Mouse (Mus musculus) midbrain, embryonic 10.5 days (tissue): ENCODE data around the gene Samd5. TPM values are rescaled to one million over a fixed set of nuclear protein-coding genes. Genes with fewer than 3 reads are reported as not detected.
A peak's percentile ranks its signal among the peaks of the same experiment; 100 is the strongest.

Experiments
- DNase-seq: peaks from one replicate; pipeline ENCODE4 v3.0.0-alpha.2; 2017; ENCODE audit warnings: low spot score
- H3K27ac ChIP-seq: fragments of 300-500 bp; sonication (generic); replicated peaks from 2 replicates; pipeline ENCODE4 v1.5.1; 2016; ENCODE audit warnings: mild to moderate bottlenecking
- H3K27me3 ChIP-seq: fragments of 300-500 bp; sonication (generic); 2 replicates; pipeline ENCODE4 v1.6.1; 2016; ENCODE audit warnings: low read depth, mild to moderate bottlenecking; ENCODE audit not compliant: poor library complexity, severe bottlenecking
- H3K36me3 ChIP-seq: fragments of 300-500 bp; sonication (generic); 2 replicates; pipeline ENCODE4 v1.6.1; 2016; ENCODE audit warnings: mild to moderate bottlenecking, moderate library complexity
- H3K4me1 ChIP-seq: fragments of 300-500 bp; sonication (generic); 2 replicates; pipeline ENCODE4 v1.6.1; 2016
- H3K4me3 ChIP-seq: fragments of 300-500 bp; sonication (generic); 2 replicates; pipeline ENCODE4 v1.5.1; 2016; ENCODE audit warnings: mild to moderate bottlenecking, moderate library complexity
- H3K9me3 ChIP-seq: fragments of 300-500 bp; sonication (generic); replicated peaks from 2 replicates; pipeline ENCODE4 v1.6.1; 2016; ENCODE audit warnings: mild to moderate bottlenecking
- WGBS: fragments of 180-500 bp; shearing (Covaris S2); methylation state at CpG from one replicate; pipeline ENCODE4 v1.1.7; 2016; 5-methylcytosine and 5-hydroxymethylcytosine counted together
- polyA plus RNA-seq: library from polyadenylated mRNA; unstranded; fragments of >200 nt; fragmentation: Nextera tagmentation; extraction: Ambion mirVana; gene quantifications from 2 replicates; pipeline ENCODE4 v1.2.1, GENCODE M21; 2016

Samd5 gene
- 6.0 and 7.1 TPM in 2 replicates for polyA plus RNA-seq

DNA sequence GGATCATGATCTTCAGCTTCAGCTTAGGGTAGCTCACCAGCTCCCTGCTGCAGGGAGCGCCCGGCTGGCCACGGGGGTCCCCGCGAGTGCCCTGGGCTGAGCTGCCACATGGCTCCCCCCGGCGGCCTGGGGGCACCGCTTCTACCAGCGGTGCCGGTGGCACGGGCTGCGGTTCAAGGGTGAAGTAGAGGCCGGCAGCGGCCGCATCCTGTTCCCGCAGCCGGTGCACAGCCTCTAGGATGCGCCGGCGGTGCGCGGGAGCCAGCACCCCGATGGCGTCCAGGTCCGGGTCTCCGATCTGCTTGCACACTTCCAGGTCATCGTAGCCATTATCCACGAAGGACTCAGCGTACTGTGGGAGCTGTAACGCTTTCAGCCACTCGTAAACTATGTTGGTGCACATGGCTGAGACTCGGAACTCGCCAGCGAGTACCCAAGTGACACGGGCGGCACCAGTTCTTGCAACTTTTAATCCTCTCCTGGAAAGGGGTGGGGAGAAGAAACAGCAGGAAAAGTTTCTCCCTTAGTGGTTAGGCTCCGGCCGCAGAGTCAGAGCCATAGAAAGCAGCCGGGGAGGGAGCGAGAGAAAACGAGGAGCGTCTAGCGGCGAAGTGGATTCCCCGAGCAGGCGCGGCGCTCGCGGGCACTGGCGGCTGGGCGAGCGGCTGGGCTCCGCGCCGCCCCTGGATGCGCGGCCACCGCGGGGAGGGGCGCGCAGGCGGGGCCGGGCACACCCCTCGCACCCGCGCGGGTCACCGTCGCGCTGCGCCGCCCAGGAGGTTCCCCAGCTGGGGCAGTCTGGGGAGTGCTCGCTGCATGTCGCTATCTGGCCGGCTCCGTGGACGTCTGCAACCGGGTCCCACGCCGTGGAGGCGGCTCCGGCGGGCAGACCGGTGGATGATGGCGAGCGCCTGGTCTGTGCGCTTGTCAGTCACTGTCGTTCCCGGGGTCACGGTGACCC, at the start of gene Samd5:
TSS of gene Samd5 (minus strand) at position 648 of the 961 bp plus-strand sequence.
- Histone ChIP-seq H3K27ac (peak within 1 kb of the TSS; percentile 82), H3K27me3 (peaks cover 50% of the 10 kb centered on the region)
- WGBS = under 1% methylated on average over 91 of the region's 91 CpGs

DNA sequence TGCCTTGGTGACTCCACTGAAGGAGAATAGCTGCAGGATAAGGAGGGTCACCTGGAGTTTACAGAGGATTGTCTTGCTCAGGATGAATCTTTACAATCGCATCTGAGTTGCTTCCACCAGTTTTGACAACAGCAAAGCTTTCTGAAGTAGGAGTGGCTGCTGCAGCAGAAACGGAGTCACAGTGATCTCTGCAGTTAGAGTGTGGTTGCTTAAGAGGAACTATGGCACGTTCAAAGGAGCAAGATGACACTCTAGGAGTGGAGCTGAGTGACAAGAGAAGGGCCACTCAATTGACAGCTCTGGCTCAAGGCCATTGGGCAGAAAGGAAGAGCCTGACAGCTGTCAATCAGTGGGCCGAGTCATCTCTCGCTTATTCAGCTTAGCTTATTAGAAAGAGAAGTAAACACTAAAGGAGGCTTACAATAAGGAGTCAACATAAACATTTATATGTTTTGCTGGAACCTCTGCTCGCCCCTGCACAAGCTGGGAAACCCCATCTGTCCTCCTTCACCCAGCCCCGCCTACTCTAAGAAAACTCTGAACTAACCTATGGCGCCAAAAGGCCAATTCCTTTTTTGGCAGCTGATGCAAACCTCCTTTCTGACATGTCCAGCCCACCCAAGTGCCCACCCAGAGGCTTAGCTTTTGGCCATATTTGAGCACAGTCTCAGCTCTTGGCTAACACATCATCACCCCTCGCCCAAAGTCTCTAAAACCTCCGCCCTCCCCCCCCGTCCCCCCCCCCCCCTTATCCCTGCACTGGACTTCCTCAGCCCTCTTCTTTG, 47.7 kb upstream of the Samd5 start:
- Histone ChIP-seq H3K9me3 (no peaks in the 10 kb centered on the region), H3K27ac (no peak overlapping the region), H3K36me3 (no peaks in the 10 kb centered on the region), H3K4me1 (no peaks in the 10 kb centered on the region), H3K4me3 (no peak overlapping the region), H3K27me3 (no peaks in the 10 kb centered on the region)
- no peak for DNase-seq
- 89% methylated on average over 11 of the region's 11 CpGs for WGBS

More for the DNA sequence above, at the start of gene Samd5:
- H3K4me3 ChIP-seq = peak within 1 kb of the TSS; percentile 81
- no peaks in the 10 kb centered on the region for H3K9me3 ChIP-seq
- peaks cover 33% of the 10 kb centered on the region for H3K4me1 ChIP-seq
- peak; percentile 80 for DNase-seq
- H3K36me3 ChIP-seq = no peaks in the 10 kb centered on the region

DNA sequence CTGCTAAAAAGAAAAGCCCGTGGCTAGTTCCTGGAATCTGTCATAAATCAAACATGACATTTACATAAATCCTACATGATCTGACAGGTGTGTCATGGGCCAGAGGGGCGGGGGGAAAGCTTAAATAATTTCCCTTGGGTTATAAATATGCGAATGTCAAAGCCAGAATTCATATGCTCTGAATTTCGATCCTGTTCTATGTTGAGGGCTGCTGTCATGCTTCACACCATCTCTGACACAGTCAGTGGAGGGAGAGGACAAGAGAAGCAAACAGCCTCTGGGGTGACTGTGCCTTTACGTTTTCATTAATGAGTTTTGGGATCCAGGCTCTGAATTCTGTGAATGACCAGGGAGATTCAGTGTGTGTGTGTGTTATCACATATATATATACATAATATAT, 45.0 kb upstream of the Samd5 start:
- Histone ChIP-seq H3K27ac (no peak overlapping the region), H3K4me3 (no peak overlapping the region), H3K9me3 (no peaks in the 10 kb centered on the region), H3K27me3 (no peaks in the 10 kb centered on the region), H3K4me1 (no peaks in the 10 kb centered on the region), H3K36me3 (no peaks in the 10 kb centered on the region)
- no peak for DNase-seq
- WGBS = 78% methylated on average over 5 of the region's 5 CpGs

DNA sequence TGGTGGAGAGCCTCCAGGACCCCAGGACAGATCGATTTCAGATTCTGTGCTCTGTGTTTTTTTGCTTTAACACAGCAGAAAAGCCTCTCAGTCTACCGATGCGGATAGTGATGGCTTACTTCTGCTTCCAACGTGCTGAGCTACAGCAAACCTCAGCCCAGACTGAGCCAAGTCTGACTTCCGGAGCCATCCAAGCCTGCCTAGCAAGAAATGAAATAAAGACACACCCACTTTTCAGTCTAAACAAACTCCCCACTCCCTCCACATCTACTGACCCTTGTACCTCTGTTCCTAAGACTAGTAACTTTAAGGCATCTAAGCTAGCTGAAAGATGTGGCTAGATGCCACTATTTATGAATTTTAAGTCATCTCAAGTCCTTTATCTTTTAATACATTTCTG, 43.1 kb upstream of the Samd5 start:
- H3K9me3 ChIP-seq = no peaks in the 10 kb centered on the region
- no peaks in the 10 kb centered on the region for H3K4me1 ChIP-seq
- no peaks in the 10 kb centered on the region for H3K36me3 ChIP-seq
- 85% methylated on average over 5 of the region's 5 CpGs for WGBS
- no peak for DNase-seq
- H3K27me3 ChIP-seq = no peaks in the 10 kb centered on the region
- no peak overlapping the region for H3K4me3 ChIP-seq
- no peak overlapping the region for H3K27ac ChIP-seq

DNA sequence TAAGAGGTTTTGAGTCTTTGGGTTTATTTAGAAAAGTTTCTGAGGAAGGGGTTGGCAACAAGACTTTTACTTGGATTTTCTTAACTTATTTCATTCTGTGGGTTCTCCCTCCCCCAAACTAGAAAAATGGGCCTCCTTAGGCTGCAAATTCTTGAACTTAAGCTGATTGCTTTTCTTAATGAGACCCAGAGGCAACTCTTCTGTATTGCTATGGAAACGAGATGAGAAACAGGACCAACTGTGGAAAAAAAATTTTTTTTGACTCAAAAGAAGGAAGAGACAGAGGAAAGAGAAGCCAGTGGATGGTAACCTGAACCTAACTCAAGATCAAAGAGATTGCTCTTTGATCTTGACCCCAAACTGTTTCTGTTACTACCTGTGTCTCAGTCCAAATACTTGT, 29.9 kb upstream of the Samd5 start:
- DNase-seq = no peak
- no peak overlapping the region for H3K4me3 ChIP-seq
- no peaks in the 10 kb centered on the region for H3K36me3 ChIP-seq
- WGBS = 57% methylated on average over 1 of the region's 1 CpGs
- no peak overlapping the region for H3K27ac ChIP-seq
- no peaks in the 10 kb centered on the region; the same call in 1 of the 2 replicates for H3K4me1 ChIP-seq
- no peaks in the 10 kb centered on the region for H3K9me3 ChIP-seq
- no peaks in the 10 kb centered on the region for H3K27me3 ChIP-seq

DNA sequence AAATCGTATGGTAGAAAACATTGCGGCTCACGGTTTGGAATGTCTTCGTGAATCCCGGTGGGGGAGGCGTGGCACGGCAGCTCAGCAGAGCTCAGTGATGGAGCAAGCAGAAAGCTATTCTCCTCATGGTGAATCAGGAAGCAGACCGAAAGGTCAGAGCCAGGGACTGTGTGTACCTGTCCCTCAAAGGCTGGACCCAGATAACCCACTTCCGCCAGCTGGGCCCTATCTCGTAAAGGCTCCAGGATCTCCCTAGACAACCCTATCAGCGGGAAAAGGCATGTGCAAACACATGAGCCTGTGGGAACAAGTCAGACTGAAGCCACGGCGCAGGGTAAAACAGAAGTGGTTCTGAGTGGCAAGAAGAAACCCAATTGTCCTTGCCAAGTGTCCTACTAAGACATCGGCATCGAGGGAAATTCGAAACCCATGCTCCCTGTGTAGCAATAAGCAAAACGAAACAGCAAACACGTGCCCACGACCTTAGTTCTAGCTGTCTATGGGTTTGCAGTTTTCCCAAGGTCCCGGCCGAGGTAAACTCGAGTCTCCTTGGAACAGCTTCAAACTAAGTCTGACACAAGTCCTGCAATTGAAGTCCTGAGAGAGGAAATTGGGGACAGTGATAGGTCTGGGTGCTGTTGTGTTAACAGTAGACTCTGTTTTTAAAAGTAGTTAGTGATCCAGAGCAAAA, 24.2 kb upstream of the Samd5 start:
- peaks cover 4% of the 10 kb centered on the region; the same call in 1 of the 2 replicates for H3K4me1 ChIP-seq
- no peaks in the 10 kb centered on the region for H3K36me3 ChIP-seq
- H3K4me3 ChIP-seq = no peak overlapping the region
- H3K9me3 ChIP-seq = no peaks in the 10 kb centered on the region
- 89% methylated on average over 22 of the region's 22 CpGs for WGBS
- no peaks in the 10 kb centered on the region for H3K27me3 ChIP-seq
- H3K27ac ChIP-seq = no peak overlapping the region
- no peak for DNase-seq

DNA sequence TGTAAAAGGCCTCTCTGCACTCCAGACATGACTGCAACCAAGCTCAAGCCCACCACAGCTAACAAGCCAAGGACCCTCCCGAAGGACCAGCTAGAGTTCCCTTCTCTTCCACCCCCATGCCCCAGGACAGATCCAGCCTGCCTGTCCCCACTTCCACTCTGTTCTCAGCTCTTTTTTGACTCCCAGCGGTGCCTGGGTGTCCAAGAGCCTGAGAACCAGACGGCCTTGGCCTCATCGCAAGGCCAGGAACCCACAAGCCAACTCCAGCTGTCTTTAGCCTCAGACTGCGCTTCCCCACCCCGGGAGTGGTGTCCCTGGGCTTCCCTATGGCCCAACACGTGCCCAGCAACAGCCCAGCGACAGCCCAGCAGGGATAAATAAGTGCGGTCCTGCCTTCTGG, 23.1 kb upstream of the Samd5 start:
- Histone ChIP-seq H3K4me3 (no peak overlapping the region), H3K27me3 (no peaks in the 10 kb centered on the region), H3K4me1 (peaks cover 4% of the 10 kb centered on the region; the same call in 1 of the 2 replicates), H3K27ac (no peak overlapping the region), H3K9me3 (no peaks in the 10 kb centered on the region), H3K36me3 (no peaks in the 10 kb centered on the region)
- no peak for DNase-seq
- WGBS = 83% methylated on average over 9 of the region's 9 CpGs

DNA sequence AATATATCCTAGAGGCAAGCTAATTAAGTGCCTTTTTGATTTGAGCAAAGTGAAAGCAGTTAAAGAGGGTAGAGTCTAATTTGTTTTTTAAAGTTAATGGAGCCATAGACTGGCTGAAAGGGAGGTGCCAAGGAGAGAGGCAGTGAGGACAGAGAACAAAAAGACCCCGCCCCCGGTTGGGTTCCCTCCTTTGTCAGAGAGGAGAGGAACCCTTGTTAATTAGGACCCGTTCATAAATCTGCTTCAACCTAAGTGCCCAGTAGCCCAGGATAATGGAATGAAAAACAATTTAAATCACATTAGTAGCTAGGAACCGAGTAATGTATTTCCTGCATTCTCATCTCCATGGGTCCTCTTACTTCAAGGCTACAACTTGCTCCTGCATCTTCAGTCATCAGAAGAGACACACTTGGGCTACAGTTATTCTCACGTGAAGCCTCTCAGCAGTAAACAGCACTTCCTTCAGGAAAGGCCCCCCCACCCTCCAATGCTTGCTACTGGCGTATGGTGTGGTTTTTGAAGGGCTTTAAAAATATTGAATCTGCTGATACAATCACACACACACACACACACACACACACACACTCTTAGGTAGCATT, 21.6 kb upstream of the Samd5 start:
- Histone ChIP-seq H3K36me3 (no peaks in the 10 kb centered on the region), H3K4me3 (no peak overlapping the region), H3K9me3 (no peaks in the 10 kb centered on the region), H3K27me3 (no peaks in the 10 kb centered on the region), H3K4me1 (peaks cover 4% of the 10 kb centered on the region; the same call in 1 of the 2 replicates), H3K27ac (no peak overlapping the region)
- DNase-seq = no peak
- 39% methylated on average over 6 of the region's 6 CpGs for WGBS

DNA sequence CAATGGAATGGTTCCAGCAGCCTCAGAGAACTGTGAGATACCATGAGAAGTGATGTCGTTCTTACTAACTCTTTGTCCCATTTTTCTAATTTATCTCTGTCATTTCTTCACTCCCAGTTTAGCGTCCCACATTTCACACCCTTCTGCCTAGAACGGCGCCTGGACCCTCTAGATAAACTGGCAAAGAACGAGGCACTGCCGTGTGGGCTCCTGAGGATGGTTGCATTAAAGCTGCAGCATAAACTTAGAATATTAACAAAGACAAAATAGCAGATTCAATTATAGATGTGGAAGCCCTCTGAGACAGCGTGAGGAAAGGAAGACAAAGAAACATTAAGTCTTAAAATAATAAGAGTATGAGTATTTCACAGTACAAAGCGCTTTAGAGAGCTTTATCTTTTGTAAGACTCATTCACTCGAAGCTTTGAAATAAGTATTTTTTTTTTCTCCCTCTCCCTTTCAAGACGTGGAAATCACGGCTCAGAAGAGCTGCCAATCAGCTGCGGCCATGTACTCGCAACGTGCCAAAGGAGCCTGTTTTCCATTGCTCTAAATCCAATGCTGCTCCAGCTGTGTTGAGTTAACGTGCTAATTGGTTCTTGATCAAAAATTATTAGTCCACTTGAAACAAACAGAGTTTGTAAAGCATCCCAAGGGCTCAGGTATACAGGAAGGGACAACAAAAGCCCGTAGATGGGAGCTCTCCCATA, 19.1 kb upstream of the Samd5 start:
- no peaks in the 10 kb centered on the region for H3K36me3 ChIP-seq
- H3K4me3 ChIP-seq = no peak overlapping the region
- H3K27me3 ChIP-seq = no peaks in the 10 kb centered on the region
- H3K4me1 ChIP-seq = peaks cover 4% of the 10 kb centered on the region; the same call in 1 of the 2 replicates
- no peaks in the 10 kb centered on the region for H3K9me3 ChIP-seq
- 81% methylated on average over 16 of the region's 16 CpGs for WGBS
- no peak for DNase-seq
- no peak overlapping the region for H3K27ac ChIP-seq

DNA sequence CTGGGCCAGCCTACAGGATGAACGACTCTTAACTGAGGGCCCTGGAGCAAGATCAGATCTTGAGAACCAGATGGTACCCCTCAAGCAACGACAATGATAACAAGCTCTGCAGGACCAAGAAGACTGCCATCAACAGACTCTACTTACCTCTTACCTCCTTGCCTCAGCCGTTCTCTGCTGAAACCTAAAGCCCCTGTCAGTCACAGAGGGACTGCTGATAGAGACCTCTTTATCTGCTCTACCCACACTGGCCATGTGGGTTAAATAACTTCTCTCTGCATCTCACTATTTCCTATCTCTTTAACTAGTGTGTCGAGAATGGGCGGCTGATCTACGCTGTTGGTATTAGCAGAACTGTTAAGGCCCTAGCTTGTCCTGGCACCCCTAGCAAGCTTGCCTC, 5.9 kb upstream of the Samd5 start:
- H3K4me3 ChIP-seq = no peak overlapping the region
- DNase-seq = no peak
- H3K9me3 ChIP-seq = no peaks in the 10 kb centered on the region
- 89% methylated on average over 6 of the region's 6 CpGs for WGBS
- H3K4me1 ChIP-seq = peaks cover 17% of the 10 kb centered on the region
- peaks cover 33% of the 10 kb centered on the region for H3K27me3 ChIP-seq
- H3K36me3 ChIP-seq = no peaks in the 10 kb centered on the region
- no peak overlapping the region for H3K27ac ChIP-seq

DNA sequence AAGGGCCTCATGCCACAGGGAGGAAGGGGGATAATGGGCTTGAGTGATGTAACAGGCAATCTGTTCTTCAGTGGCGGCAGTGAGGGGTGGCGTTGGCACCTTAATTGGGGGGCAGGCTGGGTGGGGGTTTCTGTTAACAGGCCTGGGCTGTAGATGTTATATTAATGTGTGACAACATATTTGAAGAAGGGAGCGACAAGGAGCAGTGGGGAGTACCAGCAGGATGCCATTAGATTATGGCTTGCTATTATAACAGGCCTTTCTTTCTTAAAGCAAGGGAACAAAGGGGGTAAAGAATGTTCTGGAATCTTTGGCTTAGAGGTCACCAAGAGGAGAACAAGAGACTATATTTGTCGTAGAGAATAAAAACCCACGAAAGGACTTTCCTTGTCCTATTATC, 4.9 kb upstream of the Samd5 start:
- Histone ChIP-seq H3K27me3 (peaks cover 37% of the 10 kb centered on the region), H3K4me3 (no peak overlapping the region), H3K4me1 (peaks cover 21% of the 10 kb centered on the region), H3K27ac (no peak overlapping the region), H3K36me3 (no peaks in the 10 kb centered on the region), H3K9me3 (no peaks in the 10 kb centered on the region)
- DNase-seq = no peak
- WGBS = 47% methylated on average over 5 of the region's 5 CpGs

DNA sequence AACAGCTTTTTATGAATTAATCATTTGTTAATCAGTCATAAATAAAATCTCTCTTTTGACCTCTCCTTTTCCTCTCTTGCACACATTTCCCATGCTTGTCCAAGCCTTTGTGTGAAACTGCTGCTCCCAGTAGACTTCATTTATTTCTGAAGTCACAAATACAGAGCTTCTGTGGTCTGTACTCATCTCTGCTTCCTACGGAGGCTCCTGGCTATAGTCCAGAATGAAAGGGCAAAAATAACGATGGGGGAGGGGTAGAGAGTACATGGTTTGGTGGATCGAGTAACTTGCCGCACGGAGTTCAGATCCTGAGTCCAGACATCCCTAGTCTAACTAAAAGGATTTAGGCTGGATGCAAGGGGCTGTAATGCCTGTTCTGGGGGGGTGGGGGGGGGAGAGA, 3.1 kb upstream of the Samd5 start:
- peaks cover 50% of the 10 kb centered on the region for H3K27me3 ChIP-seq
- H3K36me3 ChIP-seq = no peaks in the 10 kb centered on the region
- H3K4me1 ChIP-seq = peaks cover 35% of the 10 kb centered on the region
- H3K27ac ChIP-seq = no peak overlapping the region
- H3K4me3 ChIP-seq = no peak overlapping the region
- WGBS = 71% methylated on average over 5 of the region's 5 CpGs
- DNase-seq = no peak
- H3K9me3 ChIP-seq = no peaks in the 10 kb centered on the region
